Mouse (Mus musculus) lung, embryonic 16.5 days (tissue): ENCODE measurements at regions not wholly inside any gene's neighbourhood (a gene's known extent, or its start where the extent isn't known, plus 50 kb on each side); places are given as distances from the start of the nearest gene placed in this dataset.

Source experiments
- ATAC-seq: fragments of 200-750 bp; cut with Nextera tagmentation; 2 replicates; pipeline ENCODE4 v1.8.0; 2017; ENCODE audit warnings: low read depth, mild to moderate bottlenecking, moderate library complexity
- H3K27ac ChIP-seq: fragments of 300-500 bp; sonication (generic); 2 replicates; pipeline ENCODE4 v1.5.1; 2014; ENCODE audit warnings: mild to moderate bottlenecking, control low read depth, low read length
- H3K27me3 ChIP-seq: fragments of 300-500 bp; sonication (generic); 2 replicates; pipeline ENCODE4 v1.6.1; 2014; ENCODE audit warnings: low read depth, low read length, mixed read lengths; ENCODE audit not compliant: control insufficient read depth, insufficient read depth
- H3K36me3 ChIP-seq: fragments of 300-500 bp; sonication (generic); 2 replicates; pipeline ENCODE4 v1.6.1; 2014; ENCODE audit warnings: low read length; ENCODE audit not compliant: control insufficient read depth, insufficient read depth
- H3K4me1 ChIP-seq: fragments of 300-500 bp; sonication (generic); replicated peaks from 2 replicates; pipeline ENCODE4 v1.6.1; 2014; ENCODE audit warnings: low read length, mixed read lengths; ENCODE audit not compliant: control insufficient read depth, insufficient read depth
- H3K4me2 ChIP-seq: fragments of 300-500 bp; sonication (generic); 2 replicates; pipeline ENCODE4 v1.6.1; 2014; ENCODE audit warnings: low read depth, low read length, control low read depth
- H3K4me3 ChIP-seq: fragments of 300-500 bp; sonication (generic); 2 replicates; pipeline ENCODE4 v1.5.1; 2014; ENCODE audit warnings: mild to moderate bottlenecking, low read length, control low read depth
- H3K9ac ChIP-seq: fragments of 300-500 bp; sonication (generic); 2 replicates; pipeline ENCODE4 v1.6.1; 2014; ENCODE audit warnings: low read length, control low read depth
- H3K9me3 ChIP-seq: fragments of 300-500 bp; sonication (generic); 2 replicates; pipeline ENCODE4 v1.6.1; 2016; ENCODE audit warnings: low read length; ENCODE audit not compliant: control insufficient read depth
- WGBS: fragments of 180-500 bp; shearing (Covaris S2); extraction: QIAGEN DNeasy Blood & Tissue Kit; methylation state at CpG from one replicate; pipeline ENCODE4 v1.1.7; 2014; 5-methylcytosine and 5-hydroxymethylcytosine counted together

GRCm38 (mm10) chr19:44696059-44696712 is 59.7 kb upstream of the Pax2 start:
- 13% methylated on average over 8 of the region's 8 CpGs for WGBS
- Histone ChIP-seq H3K9ac (no peak overlapping the region), H3K4me1 (0 out of 2 replicates have a peak, but pooled peaks cover 3% of the 10 kb centered on the region), H3K27me3 (peaks cover 53% of the 10 kb centered on the region), H3K4me3 (no peak overlapping the region), H3K9me3 (no peaks in the 10 kb centered on the region), H3K27ac (no peak overlapping the region), H3K4me2 (no peak overlapping the region), H3K36me3 (no peaks in the 10 kb centered on the region)
- no peak for ATAC-seq

GRCm38 (mm10) chr19:44696773-44697172 is 59.1 kb upstream of the Pax2 start:
- ATAC-seq = no peak
- Histone ChIP-seq H3K4me3 (no peak overlapping the region), H3K4me1 (0 out of 2 replicates have a peak, but pooled peaks cover 3% of the 10 kb centered on the region), H3K27ac (no peak overlapping the region), H3K9me3 (no peaks in the 10 kb centered on the region), H3K4me2 (no peak overlapping the region), H3K36me3 (no peaks in the 10 kb centered on the region), H3K9ac (no peak overlapping the region), H3K27me3 (peaks cover 53% of the 10 kb centered on the region)
- 44% methylated on average over 9 of the region's 9 CpGs for WGBS

- Histone ChIP-seq H3K36me3 (no peaks in the 10 kb centered on the region), H3K27ac (no peak overlapping the region), H3K27me3 (peaks cover 47% of the 10 kb centered on the region), H3K4me2 (no peak overlapping the region), H3K9me3 (no peaks in the 10 kb centered on the region), H3K4me1 (no peaks in the 10 kb centered on the region), H3K9ac (no peak overlapping the region), H3K4me3 (no peak overlapping the region)
- no peak for ATAC-seq
- 17% methylated on average over 21 of the region's 21 CpGs for WGBS
These were observed 57.2 kb upstream of the Pax2 start for GRCm38 (mm10) chr19:44698382-44699256.
